Mouse (Mus musculus): ENCODE results near the gene Casq1. TPM values are rescaled to one million over a fixed set of nuclear protein-coding genes. Genes with fewer than 3 reads are reported as not detected.
A peak's percentile ranks its signal among the peaks of the same experiment; 100 is the strongest.

The Casq1 gene
- polyA plus RNA-seq, 1 experiment from 2014 or later, result 0.99 TPM

DNA sequence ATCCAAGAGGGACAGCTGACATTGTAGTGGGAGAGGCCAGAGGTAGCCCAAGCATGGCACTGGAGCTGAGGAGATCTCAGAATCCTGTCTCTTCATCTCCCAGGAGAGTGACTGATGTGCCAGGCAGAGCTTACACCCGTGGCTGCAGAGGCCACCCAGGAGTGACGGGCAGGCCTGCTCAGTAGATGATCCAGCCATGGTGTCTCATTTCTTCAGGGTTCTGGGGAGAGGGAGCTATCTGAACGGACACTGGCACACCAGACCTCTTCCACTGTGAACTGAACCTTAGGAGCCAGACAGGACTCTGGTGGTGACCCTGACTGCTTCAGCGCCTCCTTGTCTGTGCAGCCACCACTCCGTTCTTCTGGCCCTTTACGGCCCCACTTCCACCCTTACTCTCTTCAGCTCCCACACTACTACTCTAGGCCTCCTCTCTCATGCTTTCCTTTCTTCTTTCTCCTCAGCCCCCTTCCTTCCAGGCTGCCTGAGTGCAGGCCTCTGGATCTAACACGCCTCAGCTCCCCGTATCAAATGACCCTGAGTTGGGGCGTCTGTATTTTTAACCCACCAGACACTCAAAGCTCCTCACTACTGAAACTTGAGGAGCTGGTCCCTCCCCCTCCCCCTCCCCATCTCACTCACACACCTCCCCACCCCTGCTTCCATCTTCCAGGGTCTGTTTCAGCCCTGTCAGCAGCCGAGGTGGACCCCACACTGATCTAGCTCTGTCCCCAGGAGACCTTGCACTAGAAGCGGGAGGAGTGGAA lies 1.8 kb upstream of the Casq1 start:
- peak; percentile 25 for DNase-seq (ENCODE audit: extremely low spot score, low spot score)
- Histone ChIP-seq H3K36me3 (replicated peaks) (no peaks in the 10 kb centered on the region), H3K4me3 (no peak overlapping the region; the same call in 1 of the 2 replicates), H3K27ac (peak overlapping the region; percentile 84), H3K9me3 (no peaks in the 10 kb centered on the region), H3K4me1 (peaks cover 62% of the 10 kb centered on the region), H3K27me3 (ENCODE audit: poor library complexity, severe bottlenecking) (no peaks in the 10 kb centered on the region)
- 42% methylated on average over 11 of the region's 11 CpGs for WGBS

DNA sequence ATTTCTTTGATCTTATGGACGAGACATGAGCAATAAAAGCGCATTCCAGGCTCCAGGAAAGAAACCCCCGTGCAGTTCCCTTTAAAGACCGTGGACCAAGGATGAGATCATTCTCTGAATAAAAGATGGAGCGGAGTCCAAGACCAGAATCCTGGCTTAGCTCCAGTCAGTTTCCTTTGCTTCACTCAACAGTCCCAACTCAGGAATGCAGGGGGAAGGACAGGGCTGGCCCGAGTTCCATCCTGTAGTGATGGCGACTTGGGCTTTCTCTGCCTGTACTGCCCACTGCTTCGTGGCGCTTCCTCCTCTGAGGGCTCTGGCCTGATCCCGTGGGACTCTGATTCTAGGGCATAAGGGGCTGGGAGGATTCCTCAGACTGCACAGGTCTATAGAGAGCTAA lies 746 bp upstream of the Casq1 start:
- Histone ChIP-seq H3K27me3 (ENCODE audit: poor library complexity, severe bottlenecking) (no peaks in the 10 kb centered on the region), H3K4me1 (peaks cover 64% of the 10 kb centered on the region), H3K9me3 (no peaks in the 10 kb centered on the region), H3K36me3 (replicated peaks) (no peaks in the 10 kb centered on the region), H3K4me3 (no peak overlapping the region), H3K27ac (peak overlapping the region; percentile 76)
- no peak for DNase-seq (ENCODE audit: extremely low spot score, low spot score)
- 70% methylated on average over 10 of the region's 10 CpGs for WGBS

- H3K27ac ChIP-seq, result peak overlapping the region; percentile 76
- no peaks in the 10 kb centered on the region for H3K27me3 ChIP-seq (ENCODE audit: poor library complexity, severe bottlenecking)
- H3K9me3 ChIP-seq, result no peaks in the 10 kb centered on the region
- H3K4me1 ChIP-seq, result peaks cover 75% of the 10 kb centered on the region
- 58% methylated on average over 15 of the region's 15 CpGs for WGBS
- H3K4me3 ChIP-seq, result no peak overlapping the region
- no peak for DNase-seq (ENCODE audit: extremely low spot score, low spot score)
- no peaks in the 10 kb centered on the region for H3K36me3 ChIP-seq (replicated peaks)
Observed at GRCm38 (mm10) chr1:172218164-172218910, 1.3 kb downstream of the Casq1 start.

DNA sequence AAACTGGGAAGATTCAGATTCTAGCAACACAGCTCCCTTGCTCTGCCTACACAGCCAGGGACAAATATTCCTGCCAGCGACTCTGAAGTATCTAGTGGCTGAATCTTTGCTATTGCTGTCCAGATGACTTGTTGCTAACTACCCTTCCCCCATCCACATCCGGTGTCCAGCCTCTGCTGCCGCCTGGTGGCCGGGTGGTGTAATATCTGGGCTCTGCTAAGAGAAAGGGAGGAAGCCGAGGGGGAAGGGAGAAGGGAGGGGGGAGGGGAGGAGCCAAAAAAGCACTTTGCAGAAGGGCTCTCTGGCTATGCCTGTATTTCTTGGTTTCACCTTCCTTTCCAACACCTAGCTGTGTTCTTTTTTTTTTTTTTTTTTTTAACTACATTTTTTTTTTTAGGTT lies 2.5 kb downstream of the Casq1 start:
- no peaks in the 10 kb centered on the region for H3K27me3 ChIP-seq (ENCODE audit: poor library complexity, severe bottlenecking)
- H3K4me1 ChIP-seq, result peaks cover 79% of the 10 kb centered on the region
- peak; percentile 95 for DNase-seq (ENCODE audit: extremely low spot score, low spot score)
- 1% methylated on average over 5 of the region's 5 CpGs for WGBS
- peak overlapping the region; percentile 90 for H3K27ac ChIP-seq
- H3K9me3 ChIP-seq, result no peaks in the 10 kb centered on the region
- no peaks in the 10 kb centered on the region for H3K36me3 ChIP-seq (replicated peaks)
- H3K4me3 ChIP-seq, result peak overlapping the region; percentile 43

- whole genome bisulfite sequencing, result 76% methylated on average over 3 of the region's 3 CpGs
- Histone ChIP-seq H3K4me1 (peaks cover 55% of the 10 kb centered on the region), H3K27me3 (ENCODE audit: poor library complexity, severe bottlenecking) (no peaks in the 10 kb centered on the region), H3K27ac (no peak overlapping the region), H3K9me3 (no peaks in the 10 kb centered on the region), H3K36me3 (replicated peaks) (no peaks in the 10 kb centered on the region), H3K4me3 (no peak overlapping the region)
- no peak for DNase-seq (ENCODE audit: extremely low spot score, low spot score)
Observed at GRCm38 (mm10) chr1:172214748-172215147, 4.9 kb downstream of the Casq1 start.

DNA sequence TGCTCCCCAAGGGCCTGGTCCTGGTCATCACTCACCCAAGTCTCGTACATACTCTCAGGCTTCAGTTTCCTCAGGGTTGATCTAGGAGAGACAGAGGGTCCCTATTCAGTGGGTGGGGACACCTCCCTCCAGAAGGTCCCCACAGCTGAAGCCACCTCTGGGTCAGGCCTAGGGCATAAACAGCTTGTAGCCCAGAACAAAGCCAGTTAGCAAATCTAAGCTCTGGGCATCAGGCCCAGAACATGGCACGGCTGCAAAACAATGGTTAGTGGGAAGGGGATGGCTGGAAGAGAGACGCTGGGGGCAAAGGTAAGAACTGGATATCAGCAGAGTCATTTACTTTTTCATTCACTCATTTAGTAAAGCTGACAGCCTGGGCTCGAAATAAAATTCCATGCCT lies 5.9 kb downstream of the Casq1 start:
- Histone ChIP-seq H3K9me3 (no peaks in the 10 kb centered on the region), H3K27ac (0 out of 2 replicates have a peak overlapping the region, but pooled peaks have one; percentile 36), H3K27me3 (ENCODE audit: poor library complexity, severe bottlenecking) (no peaks in the 10 kb centered on the region), H3K4me3 (no peak overlapping the region), H3K36me3 (replicated peaks) (no peaks in the 10 kb centered on the region), H3K4me1 (peaks cover 45% of the 10 kb centered on the region)
- no peak for DNase-seq (ENCODE audit: extremely low spot score, low spot score)
- WGBS, result 79% methylated on average over 4 of the region's 4 CpGs

DNA sequence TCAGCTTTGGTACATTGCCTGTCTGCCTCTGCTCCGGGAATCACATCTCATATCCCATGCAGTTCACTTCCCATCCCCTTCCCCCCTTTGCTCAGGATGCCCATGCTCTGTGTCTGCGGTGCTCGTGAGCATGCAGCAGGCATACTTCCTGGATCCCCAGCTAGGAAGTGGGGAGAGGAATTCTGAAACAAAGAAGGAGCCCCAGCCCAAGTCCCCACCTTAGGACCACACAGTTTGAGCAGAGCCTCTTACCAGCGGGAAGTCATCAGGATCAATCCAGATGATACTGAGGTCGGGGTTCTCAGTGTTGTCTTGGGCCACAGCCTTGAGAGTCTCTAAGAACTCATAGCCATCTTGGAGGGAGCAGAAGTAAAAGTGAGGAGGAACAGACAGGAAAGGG lies 6.9 kb downstream of the Casq1 start:
- peak overlapping the region; percentile 36 for H3K27ac ChIP-seq
- H3K36me3 ChIP-seq (replicated peaks), result no peaks in the 10 kb centered on the region
- no peak for DNase-seq (ENCODE audit: extremely low spot score, low spot score)
- no peaks in the 10 kb centered on the region for H3K9me3 ChIP-seq
- no peak overlapping the region for H3K4me3 ChIP-seq
- WGBS, result 61% methylated on average over 5 of the region's 5 CpGs
- peaks cover 36% of the 10 kb centered on the region for H3K4me1 ChIP-seq
- H3K27me3 ChIP-seq (ENCODE audit: poor library complexity, severe bottlenecking), result no peaks in the 10 kb centered on the region

GRCm38 (mm10) chr1:172207111-172207584 lies 12.5 kb downstream of the Casq1 start:
- Histone ChIP-seq H3K27me3 (ENCODE audit: poor library complexity, severe bottlenecking) (no peaks in the 10 kb centered on the region), H3K4me3 (peak overlapping the region; percentile 85), H3K36me3 (replicated peaks) (peaks cover 2% of the 10 kb centered on the region; the same call in 1 of the 2 replicates), H3K9me3 (no peaks in the 10 kb centered on the region), H3K4me1 (peaks cover 55% of the 10 kb centered on the region), H3K27ac (peak overlapping the region; percentile 96)
- WGBS, result 21% methylated on average over 7 of the region's 7 CpGs
- DNase-seq (ENCODE audit: extremely low spot score, low spot score), result no peak

DNA sequence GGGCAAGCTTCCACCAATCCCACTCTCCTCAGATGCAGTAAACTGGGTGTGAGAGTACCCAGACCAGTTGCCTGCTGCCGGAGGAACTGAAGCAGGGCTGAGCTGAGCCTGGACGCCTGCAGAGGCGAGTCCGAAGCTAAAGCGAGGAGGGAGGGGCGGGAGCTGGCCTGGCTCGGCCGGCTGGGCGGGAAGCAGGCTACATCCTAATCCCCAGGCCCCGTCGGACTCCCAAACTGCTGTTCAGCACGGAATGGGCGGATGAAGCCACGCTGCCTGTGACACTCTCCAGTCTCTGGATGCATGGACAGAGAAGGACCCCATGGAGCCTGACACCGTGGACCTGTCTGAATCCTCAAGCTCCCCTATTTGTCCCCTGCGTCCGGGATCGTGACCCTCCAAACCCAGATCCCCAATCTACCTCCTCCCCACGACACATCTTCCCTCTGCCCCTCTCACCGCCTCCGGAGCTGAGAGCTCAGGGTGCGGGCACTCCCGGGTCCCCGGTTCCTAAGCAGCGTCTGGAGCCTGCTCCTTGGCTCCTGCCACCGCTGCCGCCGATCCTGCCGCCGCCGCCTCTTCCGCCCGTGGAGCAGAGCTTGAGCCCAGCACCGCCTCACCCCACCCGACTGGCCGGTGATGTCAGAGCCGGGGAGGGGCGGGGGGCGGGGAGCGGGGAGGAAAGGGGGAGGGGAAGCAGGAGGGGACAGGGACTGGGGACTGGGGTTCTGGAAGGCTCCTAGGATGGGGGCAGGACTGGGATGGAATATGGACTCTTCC lies 13.3 kb downstream of the Casq1 start, which contains the start of gene Pea15a:
Pea15a (minus strand) TSS at position 664 of the 777 bp plus-strand sequence.
- Histone ChIP-seq H3K4me1 (peaks cover 64% of the 10 kb centered on the region), H3K27ac (peak within 1 kb of the TSS; percentile 96), H3K36me3 (replicated peaks) (peaks cover 10% of the 10 kb centered on the region), H3K9me3 (no peaks in the 10 kb centered on the region), H3K4me3 (peak within 1 kb of the TSS; percentile 85), H3K27me3 (ENCODE audit: poor library complexity, severe bottlenecking) (no peaks in the 10 kb centered on the region)
- peak; percentile 88 for DNase-seq (ENCODE audit: extremely low spot score, low spot score)
- 0% methylated on average over 40 of the region's 40 CpGs for WGBS

DNA sequence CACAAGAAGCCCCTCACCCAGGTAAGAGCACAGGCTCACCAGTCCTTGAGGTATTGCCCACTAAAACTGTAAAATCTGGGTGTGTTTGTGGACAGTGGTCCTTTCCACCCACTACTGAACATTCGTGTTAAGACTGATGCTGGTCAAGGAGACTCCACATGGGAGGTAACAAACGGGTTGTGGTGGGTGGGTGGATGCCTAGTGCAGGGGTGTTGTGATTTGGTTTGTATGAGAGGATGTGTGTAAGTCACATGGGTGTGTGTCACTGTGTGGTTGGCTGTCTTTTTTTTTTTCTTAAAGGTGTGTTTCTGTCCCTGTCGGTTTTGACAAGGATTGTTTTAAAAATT lies 14.0 kb downstream of the Casq1 start:
- no peaks in the 10 kb centered on the region for H3K27me3 ChIP-seq (ENCODE audit: poor library complexity, severe bottlenecking)
- no peak for DNase-seq (ENCODE audit: extremely low spot score, low spot score)
- H3K4me1 ChIP-seq, result peaks cover 70% of the 10 kb centered on the region
- 10% methylated on average over 3 of the region's 3 CpGs for WGBS
- H3K27ac ChIP-seq, result peak overlapping the region; percentile 96
- H3K4me3 ChIP-seq, result peak overlapping the region; percentile 85
- H3K9me3 ChIP-seq, result no peaks in the 10 kb centered on the region
- peaks cover 16% of the 10 kb centered on the region for H3K36me3 ChIP-seq (replicated peaks)

GRCm38 (mm10) chr1:172204814-172205740 lies 14.6 kb downstream of the Casq1 start:
- WGBS, result 31% methylated on average over 15 of the region's 15 CpGs
- peaks cover 76% of the 10 kb centered on the region for H3K4me1 ChIP-seq
- peak overlapping the region; percentile 85 for H3K4me3 ChIP-seq
- peak overlapping the region; percentile 96 for H3K27ac ChIP-seq
- peak; percentile 34 for DNase-seq (ENCODE audit: extremely low spot score, low spot score)
- H3K9me3 ChIP-seq, result no peaks in the 10 kb centered on the region
- H3K27me3 ChIP-seq (ENCODE audit: poor library complexity, severe bottlenecking), result no peaks in the 10 kb centered on the region
- H3K36me3 ChIP-seq (replicated peaks), result peaks cover 22% of the 10 kb centered on the region

Measured in forebrain, embryonic 10.5 days (tissue).